Mouse (Mus musculus): ENCODE measurements around the gene Adgrf4. TPM values are rescaled to one million over a fixed set of nuclear protein-coding genes. Genes with fewer than 3 reads are reported as not detected.
A peak's percentile ranks its signal among the peaks of the same experiment; 100 is the strongest.

The Adgrf4 gene
- polyA plus RNA-seq, 1 experiment from 2014 or later, result not detected

- ATAC-seq (ENCODE audit: low FRiP score, low read depth), result peak; percentile 64
- whole genome bisulfite sequencing, result 31% methylated on average over 6 of the region's 6 CpGs
- Histone ChIP-seq H3K9me3 (no peaks in the 10 kb centered on the region), H3K4me3 (no peak overlapping the region), H3K4me2 (replicated peaks) (no peak overlapping the region), H3K27me3 (replicated peaks) (no peaks in the 10 kb centered on the region), H3K9ac (no peak overlapping the region), H3K36me3 (no peaks in the 10 kb centered on the region), H3K4me1 (no peaks in the 10 kb centered on the region), H3K27ac (no peak overlapping the region)
Observed at GRCm38 (mm10) chr17:42613043-42613737, 78.9 kb downstream of the Adgrf4 start.

- WGBS, result 85% methylated on average over 8 of the region's 8 CpGs
- Histone ChIP-seq H3K9me3 (no peaks in the 10 kb centered on the region), H3K4me2 (replicated peaks) (no peak within 1 kb of the TSS), H3K4me1 (no peaks in the 10 kb centered on the region), H3K27ac (no peak within 1 kb of the TSS), H3K36me3 (no peaks in the 10 kb centered on the region), H3K4me3 (no peak within 1 kb of the TSS), H3K27me3 (replicated peaks) (no peaks in the 10 kb centered on the region), H3K9ac (no peak within 1 kb of the TSS)
- no peak for ATAC-seq (ENCODE audit: low FRiP score, low read depth)
Observed at GRCm38 (mm10) chr17:42611295-42611694, 80.8 kb downstream of the Adgrf4 start, which contains the start of gene Opn5. Opn5 (minus strand) TSS chr17:42611395.

DNA sequence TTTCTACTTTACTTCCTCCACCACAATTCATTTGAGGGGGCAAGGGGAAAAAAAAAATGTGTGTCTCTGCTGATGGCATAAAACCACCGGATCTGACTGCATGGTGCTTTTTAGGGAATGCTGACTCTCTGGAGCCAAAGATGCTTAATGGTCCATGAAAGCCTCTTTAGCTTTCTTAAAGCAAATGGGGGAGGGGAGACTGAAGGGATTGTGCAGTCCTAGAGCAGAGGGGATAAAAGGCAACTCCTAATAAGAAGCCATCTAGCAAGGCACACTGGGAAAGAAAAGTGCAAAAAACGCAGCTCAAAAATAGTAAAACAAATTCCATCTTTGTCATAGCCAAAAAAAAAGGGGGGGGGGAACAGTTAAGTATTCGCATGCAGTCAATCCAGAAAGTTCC is 83.8 kb downstream of the Adgrf4 start:
- ATAC-seq (ENCODE audit: low FRiP score, low read depth), result peak; percentile 62
- H3K4me1 ChIP-seq, result no peaks in the 10 kb centered on the region
- H3K9ac ChIP-seq, result no peak overlapping the region
- H3K4me3 ChIP-seq, result no peak overlapping the region
- no peaks in the 10 kb centered on the region for H3K27me3 ChIP-seq (replicated peaks)
- H3K4me2 ChIP-seq (replicated peaks), result no peak overlapping the region
- H3K9me3 ChIP-seq, result no peaks in the 10 kb centered on the region
- 24% methylated on average over 3 of the region's 3 CpGs for WGBS
- H3K27ac ChIP-seq, result no peak overlapping the region
- H3K36me3 ChIP-seq, result no peaks in the 10 kb centered on the region

Other genes with a start within 250 kb of the Adgrf4 start
- 0.20 and 0.25 TPM in 2 replicates for gene Opn5, start 80.9 kb downstream of the Adgrf4 start, polyA plus RNA-seq (2016; fragmentation: Nextera tagmentation; extraction: Ambion mirVana)
- gene Adgrf2, start 49.9 kb upstream of the Adgrf4 start, polyA plus RNA-seq (2016; fragmentation: Nextera tagmentation; extraction: Ambion mirVana), result 0.08 TPM in 1 of 2 replicates, not detected in the other
- 12.7 and 16.1 TPM in 2 replicates for gene Cd2ap, start 184.4 kb upstream of the Adgrf4 start, polyA plus RNA-seq (2016; fragmentation: Nextera tagmentation; extraction: Ambion mirVana)

Measured in neural tube, embryonic 12.5 days (tissue).